Mouse (Mus musculus) kidney, postnatal 25 days (tissue): ENCODE data around the gene Ddr1.

ENCODE experiments used
- DNase-seq, 2 experiments: peaks; one replicate each; pipeline ENCODE4 v3.0.0; 2021; ENCODE audit warnings: mixed read lengths in 2 of 2

Ddr1 gene

GRCm38 (mm10) chr17:35720340-35720727 lies 15.9 kb upstream of the Ddr1 start:
- peak; percentile 39 to 56 for DNase-seq

GRCm38 (mm10) chr17:35719616-35720339 lies 15.4 kb upstream of the Ddr1 start:
- no peak for DNase-seq

- no peak for DNase-seq
Measured at GRCm38 (mm10) chr17:35717080-35717479, 12.7 kb upstream of the Ddr1 start.

- peak; percentile 43 to 64 for DNase-seq
Measured at GRCm38 (mm10) chr17:35716114-35716513, 11.7 kb upstream of the Ddr1 start.

GRCm38 (mm10) chr17:35710705-35711347 lies 6.4 kb upstream of the Ddr1 start:
- peak; percentile 85 to 91 for DNase-seq

GRCm38 (mm10) chr17:35708611-35709010 lies 4.2 kb upstream of the Ddr1 start:
- no peak for DNase-seq

- peak; percentile 48 to 84 for DNase-seq
Measured at GRCm38 (mm10) chr17:35707929-35708328, 3.5 kb upstream of the Ddr1 start.

GRCm38 (mm10) chr17:35705836-35706235 lies 1.4 kb upstream of the Ddr1 start:
- DNase-seq: peak; percentile 77 to 78

GRCm38 (mm10) chr17:35703751-35704271 lies 610 bp downstream of the Ddr1 start:
- DNase-seq: peak; percentile 60 to 82

- DNase-seq: no peak
Measured at GRCm38 (mm10) chr17:35703065-35703464, 1.4 kb downstream of the Ddr1 start.

GRCm38 (mm10) chr17:35702605-35703004 lies 1.8 kb downstream of the Ddr1 start:
- DNase-seq: no peak

- peak; percentile 85 to 94 for DNase-seq
Measured at GRCm38 (mm10) chr17:35701978-35702461, 2.4 kb downstream of the Ddr1 start.

GRCm38 (mm10) chr17:35701203-35701977 lies 3.0 kb downstream of the Ddr1 start:
- DNase-seq: peak in 1 of 2 experiments; percentile 44

GRCm38 (mm10) chr17:35700371-35700961 lies 4.0 kb downstream of the Ddr1 start:
- peak; percentile 84 to 94 for DNase-seq

GRCm38 (mm10) chr17:35699919-35700318 lies 4.5 kb downstream of the Ddr1 start:
- peak; percentile 89 to 97 for DNase-seq

GRCm38 (mm10) chr17:35698501-35698883 lies 5.9 kb downstream of the Ddr1 start:
- no peak for DNase-seq

GRCm38 (mm10) chr17:35697759-35698500 lies 6.5 kb downstream of the Ddr1 start:
- DNase-seq: peak; percentile 20 to 68

GRCm38 (mm10) chr17:35697429-35697758 lies 7.0 kb downstream of the Ddr1 start:
- DNase-seq: peak in 1 of 2 experiments; percentile 36

GRCm38 (mm10) chr17:35696691-35697090 lies 7.7 kb downstream of the Ddr1 start:
- DNase-seq: no peak

GRCm38 (mm10) chr17:35695289-35695688 lies 9.1 kb downstream of the Ddr1 start:
- peak; percentile 69 to 70 for DNase-seq

- DNase-seq: no peak
Measured at GRCm38 (mm10) chr17:35693906-35694305, 10.5 kb downstream of the Ddr1 start.

- DNase-seq: no peak
Measured at GRCm38 (mm10) chr17:35692368-35692767, 12.1 kb downstream of the Ddr1 start.
